Comparison of ENCODE assay signal across 14 mouse cellular contexts in genomic region chr1:162220891-162221290, GRCm38 (mm10).
DNase-seq lines count a peak whose midpoint lies in the region; ATAC-seq and TF ChIP-seq lines count a peak whose summit lies in the region.
"Had no signal": no experiment of that assay in that cellular context is flagged by ENCODE, and none has a peak within 500 bp of the region (broad histone marks: within the 10 kb centered on the region; RNA-seq: fewer than 3 reads in every experiment).

No protein-coding gene starts in this region.

- peak overlapping the region; percentile 90 for H3K27ac ChIP-seq in gastrocnemius, adult 2 months
- peak overlapping the region; percentile 57 for H3K27ac ChIP-seq in kidney, embryonic 15.5 days
- H3K27ac ChIP-seq in embryonic facial prominence, embryonic 11.5 days (replicated peaks; ENCODE audit: low read depth, low read length), result peak overlapping the region; percentile 100
- H3K27ac ChIP-seq in limb, embryonic 14.5 days (replicated peaks; ENCODE audit: low read depth, low read length), result peak overlapping the region; percentile 100
- H3K27ac ChIP-seq: hindbrain, embryonic 15.5 days; layer of hippocampus, adult 2 months; liver, embryonic 14.5 days; midbrain, embryonic 12.5 days had no signal

- no peak for DNase-seq in gastrocnemius, adult 2 months
- DNase-seq in gastrocnemius, adult 18-20 months (ENCODE audit: low spot score), result no peak
- DNase-seq in kidney, postnatal 14 days, result no peak
- peak; percentile 68 for DNase-seq in embryonic facial prominence, embryonic 11.5 days (ENCODE audit: low spot score)
- peak; percentile 53 for DNase-seq in limb, embryonic 14.5 days (ENCODE audit: low spot score)
- DNase-seq in ovary, adult 18-20 months (ENCODE audit: low spot score), result no peak
- DNase-seq in frontal cortex, postnatal 14 days (ENCODE audit: low spot score in 2 of 2), result no peak
- DNase-seq: embryo, embryonic 11 days; thymus, postnatal 14 days had no signal

- no peaks in the 10 kb centered on the region for H3K36me3 ChIP-seq in kidney, embryonic 15.5 days
- H3K36me3 ChIP-seq in embryonic facial prominence, embryonic 11.5 days (replicated peaks; ENCODE audit: control insufficient read depth, insufficient read depth, low read depth, low read length), result no peaks in the 10 kb centered on the region
- H3K36me3 ChIP-seq in limb, embryonic 14.5 days (ENCODE audit: control insufficient read depth, insufficient read depth, low read length), result peaks cover 35% of the 10 kb centered on the region
- H3K36me3 ChIP-seq: hindbrain, embryonic 15.5 days; midbrain, embryonic 12.5 days had no signal

- intact Hi-C loops in gastrocnemius, adult 2 months (cut with DNase I), result no loop called here

- peaks cover 23% of the 10 kb centered on the region for H3K4me1 ChIP-seq in kidney, embryonic 15.5 days
- peaks cover under 1% of the 10 kb centered on the region; the same call in 1 of the 2 replicates for H3K4me1 ChIP-seq in embryonic facial prominence, embryonic 11.5 days (ENCODE audit: control insufficient read depth, insufficient read depth, low read length)
- peaks cover 13% of the 10 kb centered on the region for H3K4me1 ChIP-seq in limb, embryonic 14.5 days (ENCODE audit: control insufficient read depth, insufficient read depth, low read length)
- H3K4me1 ChIP-seq: hindbrain, embryonic 15.5 days had no signal

- peak overlapping the region; percentile 36; the same call in 1 of the 2 replicates for H3K9ac ChIP-seq in kidney, embryonic 15.5 days
- H3K9ac ChIP-seq in embryonic facial prominence, embryonic 11.5 days (replicated peaks; ENCODE audit: low read length), result peak overlapping the region; percentile 77
- H3K9ac ChIP-seq in limb, embryonic 14.5 days (ENCODE audit: low read depth, low read length, severe bottlenecking), result peak overlapping the region; percentile 95
- H3K9ac ChIP-seq: hindbrain, embryonic 15.5 days; liver, embryonic 14.5 days; midbrain, embryonic 12.5 days had no signal

- TF ChIP-seq POLR2A in limb, embryonic 14.5 days (IDR thresholded peaks at IDR 0.05; ENCODE audit: borderline replicate concordance, extremely low read depth, insufficient read depth, insufficient read length), result no peak

- peak overlapping the region; percentile 47 for H3K4me2 ChIP-seq in kidney, embryonic 15.5 days
- H3K4me2 ChIP-seq in embryonic facial prominence, embryonic 11.5 days (ENCODE audit: low read depth, low read length), result peak overlapping the region; percentile 48
- peak overlapping the region; percentile 66 for H3K4me2 ChIP-seq in limb, embryonic 14.5 days (replicated peaks; ENCODE audit: low read depth, low read length, severe bottlenecking)
- H3K4me2 ChIP-seq: hindbrain, embryonic 15.5 days; midbrain, embryonic 12.5 days had no signal

- TF ChIP-seq CTCF in gastrocnemius, adult 2 months (IDR thresholded peaks at IDR 0.05), result no peak

- H3K9me3 ChIP-seq in kidney, embryonic 15.5 days (replicated peaks), result no peaks in the 10 kb centered on the region
- H3K9me3 ChIP-seq in embryonic facial prominence, embryonic 11.5 days (replicated peaks; ENCODE audit: control insufficient read depth, low read length), result no peaks in the 10 kb centered on the region
- H3K9me3 ChIP-seq in limb, embryonic 14.5 days (ENCODE audit: control insufficient read depth, low read length), result no peaks in the 10 kb centered on the region
- H3K9me3 ChIP-seq: hindbrain, embryonic 15.5 days; midbrain, embryonic 12.5 days had no signal

- no peaks in the 10 kb centered on the region for H3K27me3 ChIP-seq in kidney, embryonic 15.5 days
- no peaks in the 10 kb centered on the region for H3K27me3 ChIP-seq in embryonic facial prominence, embryonic 11.5 days (ENCODE audit: control insufficient read depth, insufficient read depth, low read length)
- H3K27me3 ChIP-seq in limb, embryonic 14.5 days (ENCODE audit: control insufficient read depth, insufficient read depth, low read length), result no peaks in the 10 kb centered on the region
- H3K27me3 ChIP-seq: hindbrain, embryonic 15.5 days had no signal

- peak overlapping the region; percentile 75 for H3K4me3 ChIP-seq in gastrocnemius, adult 2 months
- peak overlapping the region; percentile 48 for H3K4me3 ChIP-seq in kidney, embryonic 15.5 days (replicated peaks)
- peak overlapping the region; percentile 73 for H3K4me3 ChIP-seq in embryonic facial prominence, embryonic 11.5 days (ENCODE audit: low read depth, low read length)
- peak overlapping the region; percentile 58 for H3K4me3 ChIP-seq in limb, embryonic 14.5 days (replicated peaks; ENCODE audit: low read length)
- H3K4me3 ChIP-seq: hindbrain, embryonic 15.5 days; layer of hippocampus, adult 2 months; midbrain, embryonic 12.5 days had no signal

- no peak for ATAC-seq in kidney, embryonic 15.5 days (replicated peaks; ENCODE audit: low FRiP score)
- no peak for ATAC-seq in embryonic facial prominence, embryonic 11.5 days (replicated peaks; ENCODE audit: insufficient number of reproducible peaks, low FRiP score, low TSS enrichment, low read depth)
- ATAC-seq in limb, embryonic 14.5 days (ENCODE audit: low FRiP score, low read depth), result no peak

Comparison
In these comparisons a context has a peak if more than half of its experiments do, and no peak if none do; other contexts are left out.
1. DNase-seq: peak in embryonic facial prominence, embryonic 11.5 days (single experiment) and limb, embryonic 14.5 days (single experiment); none in gastrocnemius, adult 2 months (single experiment), gastrocnemius, adult 18-20 months (single experiment), kidney, postnatal 14 days (single experiment), ovary, adult 18-20 months (single experiment) and frontal cortex, postnatal 14 days (0 of 2).
2. H3K9ac ChIP-seq: peak in every context shown above with its lines; median percentile 95 in limb, embryonic 14.5 days; 77 in embryonic facial prominence, embryonic 11.5 days; 36 in kidney, embryonic 15.5 days.
3. Peak in every context shown above with its lines, with median percentiles within 50 percentile points of each other: H3K27ac ChIP-seq, H3K4me3 ChIP-seq and H3K4me2 ChIP-seq.